Mouse (Mus musculus) MEL (cell line): ENCODE results near the gene Phf21a. TPM values are rescaled to one million over a fixed set of nuclear protein-coding genes. Genes with fewer than 3 reads are reported as not detected.

ENCODE experiments used
- DNase-seq: peaks from one replicate; pipeline ENCODE4 v3.0.0; 2011; ENCODE audit warnings: low read depth, low spot score
- H3K27ac ChIP-seq: 2 replicates; pipeline ENCODE4 v1.5.1; 2012; ENCODE audit warnings: low read depth, mild to moderate bottlenecking, control low read depth, low read length, moderate library complexity; ENCODE audit not compliant: control insufficient read depth
- H3K27me3 ChIP-seq, 2 experiments: fragments of 150-350 bp in 1 of 2; sonication (generic) in 1 of 2; 2 replicates each; pipeline ENCODE4 v1.6.1; 2012; ENCODE audit warnings: low read length in 2 of 2, mild to moderate bottlenecking in 2 of 2, improper control_type of control experiment in 1 of 2, moderate library complexity in 1 of 2; ENCODE audit not compliant: insufficient read depth in 2 of 2, control insufficient read depth in 1 of 2
- H3K36me3 ChIP-seq, 2 experiments: 2 replicates each; pipeline ENCODE4 v1.6.1; 2012 to 2014; ENCODE audit warnings: low read length in 2 of 2, improper control_type of control experiment in 1 of 2, inconsistent platforms in 1 of 2, mild to moderate bottlenecking in 1 of 2; ENCODE audit not compliant: insufficient read depth in 2 of 2, control insufficient read depth in 1 of 2
- H3K4me1 ChIP-seq, 2 experiments: fragments of 150-350 bp in 1 of 2; sonication (generic) in 1 of 2; 2 replicates each; pipeline ENCODE4 v1.6.1; 2012; ENCODE audit warnings: low read length in 2 of 2, improper control_type of control experiment in 1 of 2, mild to moderate bottlenecking in 1 of 2; ENCODE audit not compliant: insufficient read depth in 2 of 2, control insufficient read depth in 1 of 2
- H3K4me3 ChIP-seq, 2 experiments: fragments of 150-350 bp in 1 of 2; sonication (generic) in 1 of 2; 2 replicates each; pipeline ENCODE4 v1.5.1; 2012; ENCODE audit warnings: low read depth in 2 of 2, low read length in 2 of 2, mild to moderate bottlenecking in 2 of 2, moderate library complexity in 2 of 2, control low read depth in 1 of 2, improper control_type of control experiment in 1 of 2; ENCODE audit not compliant: control insufficient read depth in 1 of 2, insufficient read depth in 1 of 2
- H3K79me2 ChIP-seq: 2 replicates; pipeline ENCODE4 v1.6.1; 2012; ENCODE audit warnings: mild to moderate bottlenecking, low read length, moderate library complexity; ENCODE audit not compliant: control insufficient read depth, poor library complexity, insufficient read depth
- H3K9ac ChIP-seq: 2 replicates; pipeline ENCODE4 v1.6.1; 2012; ENCODE audit warnings: low read depth, mild to moderate bottlenecking, control low read depth, low read length, moderate library complexity; ENCODE audit not compliant: control insufficient read depth, poor library complexity, severe bottlenecking
- H3K9me3 ChIP-seq: fragments of 150-350 bp; sonication (generic); replicated peaks from 2 replicates; pipeline ENCODE4 v1.6.1; 2012; ENCODE audit warnings: mild to moderate bottlenecking, low read length, improper control_type of control experiment, moderate library complexity; ENCODE audit not compliant: insufficient read depth
- BHLHE40 ChIP-seq: IDR thresholded peaks from 2 replicates; pipeline ENCODE4 v1.6.1; 2012; ENCODE audit warnings: low read depth, mild to moderate bottlenecking, inconsistent platforms, low read length, improper control_type of control experiment, borderline replicate concordance
- CTCF ChIP-seq, 3 experiments: IDR thresholded peaks in 2 of 3; conservative IDR thresholded peaks in 1 of 3; 2 replicates each; pipeline ENCODE4 v1.5.1; 2011 to 2012; ENCODE audit warnings: low read length in 3 of 3, low read depth in 2 of 3, mild to moderate bottlenecking in 2 of 3, improper control_type of control experiment in 1 of 3, inconsistent platforms in 1 of 3, mixed read lengths in 1 of 3, moderate library complexity in 1 of 3; ENCODE audit not compliant: control insufficient read depth in 1 of 3, insufficient read depth in 1 of 3, poor library complexity in 1 of 3, severe bottlenecking in 1 of 3
- E2F4 ChIP-seq: IDR thresholded peaks from 2 replicates; pipeline ENCODE4 v1.6.1; 2011; ENCODE audit warnings: low read depth, low read length, improper control_type of control experiment, borderline replicate concordance
- EP300 ChIP-seq, 2 experiments: IDR thresholded peaks; 2 replicates each; pipeline ENCODE4 v1.6.1; 2011; ENCODE audit warnings: improper control_type of control experiment in 2 of 2, low read length in 2 of 2, low read depth in 1 of 2, mild to moderate bottlenecking in 1 of 2
- GABPA ChIP-seq: IDR thresholded peaks from 2 replicates; pipeline ENCODE4 v1.6.1; 2012; ENCODE audit warnings: low read depth, mild to moderate bottlenecking, inconsistent platforms, low read length, improper control_type of control experiment, moderate library complexity
- GATA1 ChIP-seq: IDR thresholded peaks from 2 replicates; pipeline ENCODE4 v1.6.1; 2011; ENCODE audit warnings: low read depth, low read length, improper control_type of control experiment
- HCFC1 ChIP-seq: IDR thresholded peaks from 2 replicates; pipeline ENCODE4 v1.6.1; 2012; ENCODE audit warnings: low read depth, mild to moderate bottlenecking, inconsistent platforms, low read length, improper control_type of control experiment, moderate library complexity
- JUND ChIP-seq: IDR thresholded peaks from 2 replicates; pipeline ENCODE4 v1.6.1; 2011; ENCODE audit warnings: low read depth, mild to moderate bottlenecking, improper control_type of control experiment, low read length
- KAT2A ChIP-seq: conservative IDR thresholded peaks from 2 replicates; pipeline ENCODE4 v1.6.1; 2012; ENCODE audit warnings: low read depth, low read length, improper control_type of control experiment, inconsistent platforms
- MAFK ChIP-seq: IDR thresholded peaks from 2 replicates; pipeline ENCODE4 v1.6.1; 2011; ENCODE audit warnings: low read depth, mild to moderate bottlenecking, low read length, improper control_type of control experiment, borderline replicate concordance
- MEF2A ChIP-seq: IDR thresholded peaks from 2 replicates; pipeline ENCODE4 v1.6.1; 2014; ENCODE audit warnings: low read depth, mild to moderate bottlenecking, inconsistent platforms, low read length, improper control_type of control experiment; ENCODE audit not compliant: poor library complexity, insufficient replicate concordance, severe bottlenecking; ENCODE audit errors: extremely low read depth
- MXI1 ChIP-seq: IDR thresholded peaks from 2 replicates; pipeline ENCODE4 v1.6.1; 2011; ENCODE audit warnings: mild to moderate bottlenecking, low read depth, low read length, improper control_type of control experiment
- MYB ChIP-seq: IDR thresholded peaks from 2 replicates; pipeline ENCODE4 v1.6.1; 2011; ENCODE audit warnings: mild to moderate bottlenecking, low read depth, low read length, improper control_type of control experiment
- MYC ChIP-seq: IDR thresholded peaks from 2 replicates; pipeline ENCODE4 v1.6.1; 2011; ENCODE audit warnings: low read depth, mild to moderate bottlenecking, low read length, improper control_type of control experiment, moderate library complexity
- NELFE ChIP-seq: IDR thresholded peaks from 2 replicates; pipeline ENCODE4 v1.6.1; 2011; ENCODE audit warnings: low read depth, low read length, improper control_type of control experiment
- NRF1 ChIP-seq: IDR thresholded peaks from 2 replicates; pipeline ENCODE4 v1.6.1; 2014; ENCODE audit warnings: low read depth, mild to moderate bottlenecking, inconsistent platforms, low read length, improper control_type of control experiment, moderate library complexity; ENCODE audit not compliant: poor library complexity, insufficient read depth, severe bottlenecking
- POLR2A ChIP-seq, 2 experiments: IDR thresholded peaks; 2 replicates each; pipeline ENCODE4 v1.6.1; 2011 to 2012; ENCODE audit warnings: low read length in 2 of 2, mild to moderate bottlenecking in 2 of 2, control low read depth in 1 of 2, improper control_type of control experiment in 1 of 2, low read depth in 1 of 2, moderate library complexity in 1 of 2; ENCODE audit not compliant: control insufficient read depth in 1 of 2, insufficient read depth in 1 of 2, poor library complexity in 1 of 2
- POLR2AphosphoS5 ChIP-seq: IDR thresholded peaks from 2 replicates; pipeline ENCODE4 v1.6.1; 2012; ENCODE audit warnings: low read depth, borderline replicate concordance, mild to moderate bottlenecking, inconsistent platforms, low read length, moderate library complexity, mixed read lengths
- RAD21 ChIP-seq: IDR thresholded peaks from 2 replicates; pipeline ENCODE4 v1.6.1; 2011; ENCODE audit warnings: mild to moderate bottlenecking, low read depth, low read length, improper control_type of control experiment
- RCOR1 ChIP-seq: IDR thresholded peaks from 2 replicates; pipeline ENCODE4 v1.6.1; 2012; ENCODE audit warnings: low read depth, mild to moderate bottlenecking, inconsistent platforms, low read length, improper control_type of control experiment
- SIN3A ChIP-seq: IDR thresholded peaks from 2 replicates; pipeline ENCODE4 v1.6.1; 2012; ENCODE audit warnings: low read length, improper control_type of control experiment, inconsistent platforms
- SMC3 ChIP-seq: IDR thresholded peaks from 2 replicates; pipeline ENCODE4 v1.6.1; 2011; ENCODE audit warnings: low read depth, low read length, improper control_type of control experiment
- TAL1 ChIP-seq: IDR thresholded peaks from 2 replicates; pipeline ENCODE4 v1.6.1; 2012; ENCODE audit warnings: mild to moderate bottlenecking, inconsistent platforms, low read length, moderate library complexity, mixed read lengths
- TBP ChIP-seq: IDR thresholded peaks from 2 replicates; pipeline ENCODE4 v1.8.0; 2011; ENCODE audit warnings: low read depth, low read length, improper control_type of control experiment
- TCF12 ChIP-seq: IDR thresholded peaks from 2 replicates; pipeline ENCODE4 v1.6.1; 2014; ENCODE audit warnings: low read depth, mild to moderate bottlenecking, inconsistent platforms, low read length, improper control_type of control experiment, moderate library complexity
- UBTF ChIP-seq: IDR thresholded peaks from 2 replicates; pipeline ENCODE4 v1.6.1; 2012; ENCODE audit warnings: low read depth, mild to moderate bottlenecking, inconsistent platforms, low read length, improper control_type of control experiment, moderate library complexity, borderline replicate concordance; ENCODE audit not compliant: insufficient read depth
- USF1 ChIP-seq: IDR thresholded peaks from 2 replicates; pipeline ENCODE4 v1.6.1; 2014; ENCODE audit warnings: low read depth, mild to moderate bottlenecking, inconsistent platforms, low read length, improper control_type of control experiment, moderate library complexity
- ZC3H11A ChIP-seq: IDR thresholded peaks from 2 replicates; pipeline ENCODE4 v1.6.1; 2012; ENCODE audit warnings: low read depth, mild to moderate bottlenecking, inconsistent platforms, low read length, improper control_type of control experiment
- ZKSCAN1 ChIP-seq: IDR thresholded peaks from 2 replicates; pipeline ENCODE4 v1.6.1; 2012; ENCODE audit warnings: low read depth, mild to moderate bottlenecking, inconsistent platforms, low read length, improper control_type of control experiment, moderate library complexity
- ZNF384 ChIP-seq: IDR thresholded peaks from 2 replicates; pipeline ENCODE4 v1.6.1; 2012; ENCODE audit warnings: low read depth, mild to moderate bottlenecking, inconsistent platforms, low read length, improper control_type of control experiment
- polyA plus RNA-seq, 2 experiments: library from polyadenylated mRNA; stranded (reverse) in 1 of 2; unstranded in 1 of 2; fragments of >175 nt in 1 of 2; fragments of >200 nt in 1 of 2; gene quantifications; 2 replicates each; pipeline versions ENCODE4 v1.2.1 to v1.2.4; 2012; ENCODE audit warnings: low replicate concordance in 2 of 2, low read depth in 1 of 2; ENCODE audit not compliant: insufficient read length in 2 of 2, insufficient read depth in 1 of 2, missing spikeins in 1 of 2
- total RNA-seq: library from RNA; depleted of rRNA; stranded (reverse); fragments of 300-350 nt; gene quantifications from 2 replicates; pipeline ENCODE4 v1.2.3, GENCODE M21; 2012

The Phf21a gene
- total and polyA plus RNA-seq, 3 experiments: 4.7 to 245 (median 15.6) TPM

- H3K4me1 ChIP-seq: peaks cover 0 to 12% of the 10 kb centered on the region in 2 experiments; a peak in 2 of 4 replicates
- H3K27ac ChIP-seq: peak within 1 kb of the TSS; percentile 68
Observed at GRCm38 (mm10) chr2:92374514-92374913, 281.6 kb downstream of the Phf21a start, which contains the start of the genes Pex16 and Large2. TSS of gene Pex16 (plus strand) at chr2:92374676. TSS of gene Large2 (minus strand) at chr2:92374869.

GRCm38 (mm10) chr2:92375099-92375623 lies 282.2 kb downstream of the Phf21a start:
- H3K27ac ChIP-seq: peak overlapping the region; percentile 68
- peak; percentile 99 for DNase-seq
- H3K27me3 ChIP-seq: no peaks in the 10 kb centered on the region
- TF ChIP-seq JUND (no peak), TCF12 (peak; percentile 37), MYC (peak; percentile 46; the same call in 1 of the 2 replicates), HCFC1 (peak; percentile 96), RAD21 (no peak), GABPA (no peak), MXI1 (peak; percentile 81), POLR2A (IDR thresholded peaks at IDR 0.05; ENCODE audit: control insufficient read depth in 1 of 2, insufficient read depth in 1 of 2, low read depth in 1 of 2, low read length in 2 of 2, poor library complexity in 1 of 2) (peak; percentile 82 to 90; a peak in 3 of 4 replicates), SMC3 (no peak), MEF2A (no peak), POLR2AphosphoS5 (no peak), KAT2A (peak; percentile 84), TBP (no peak; the same call in 1 of the 2 replicates), MAFK (no peak), BHLHE40 (no peak), TAL1 (no peak), E2F4 (no peak), EP300 (IDR thresholded peaks at IDR 0.05; ENCODE audit: low read depth in 1 of 2, low read length in 2 of 2) (peak in 1 of 2 experiments; percentile 37; a peak in 1 of 4 replicates), USF1 (no peak), ZC3H11A (no peak), CTCF (IDR thresholded peaks at IDR 0.05 in 2 of 3, conservative IDR thresholded peaks at IDR 0.05 in 1 of 3; ENCODE audit: control insufficient read depth in 1 of 3, insufficient read depth in 1 of 3, low read depth in 2 of 3, low read length in 3 of 3, poor library complexity in 1 of 3, severe bottlenecking in 1 of 3) (no peak), ZKSCAN1 (no peak), SIN3A (peak; percentile 99), ZNF384 (no peak), NRF1 (peak; percentile 85), RCOR1 (peak; percentile 44; the same call in 1 of the 2 replicates)

More at GRCm38 (mm10) chr2:92374514-92374913, 281.6 kb downstream of the Phf21a start, which contains the start of the genes Pex16 and Large2:
- peak within 1 kb of the TSS; percentile 81 for H3K9ac ChIP-seq
- peaks cover 5% of the 10 kb centered on the region for H3K79me2 ChIP-seq
- no peaks in the 10 kb centered on the region for H3K27me3 ChIP-seq
- TF ChIP-seq TBP (0 out of 2 replicates have a peak, but pooled peaks have one; percentile 36), GATA1 (no peak), MYB (no peak), EP300 (IDR thresholded peaks at IDR 0.05; ENCODE audit: low read depth in 1 of 2, low read length in 2 of 2) (no peak), RCOR1 (no peak), POLR2A (IDR thresholded peaks at IDR 0.05; ENCODE audit: control insufficient read depth in 1 of 2, insufficient read depth in 1 of 2, low read depth in 1 of 2, low read length in 2 of 2, poor library complexity in 1 of 2) (peak; percentile 11 to 33; a peak in 1 of 4 replicates), UBTF (no peak), GABPA (no peak), NELFE (peak; percentile 62), MXI1 (peak; percentile 36; the same call in 1 of the 2 replicates)
- peak within 1 kb of the TSS; percentile 72 to 84 for H3K4me3 ChIP-seq
- H3K36me3 ChIP-seq: no peaks in the 10 kb centered on the region
- DNase-seq: peak; percentile 83
- H3K9me3 ChIP-seq: no peaks in the 10 kb centered on the region

More at GRCm38 (mm10) chr2:92375099-92375623, 282.2 kb downstream of the Phf21a start:
- Histone ChIP-seq H3K4me3 (peak overlapping the region; percentile 72 to 84), H3K36me3 (no peaks in the 10 kb centered on the region), H3K4me1 (peaks cover 0 to 12% of the 10 kb centered on the region in 2 experiments; a peak in 2 of 4 replicates), H3K9me3 (no peaks in the 10 kb centered on the region), H3K79me2 (peaks cover 5% of the 10 kb centered on the region), H3K9ac (peak overlapping the region; percentile 81)
